Mouse (Mus musculus): Measurements from ENCODE around the gene Abi3bp. TPM values are rescaled to one million over a fixed set of nuclear protein-coding genes. Genes with fewer than 3 reads are reported as not detected.

Abi3bp gene
- polyA plus RNA-seq, 1 experiment = 0.76 TPM

GRCm38 (mm10) chr16:56593581-56593980 is 115.9 kb downstream of the Abi3bp start:
- no peaks in the 10 kb centered on the region for H3K36me3 ChIP-seq (ENCODE audit: control insufficient read depth, insufficient read depth, low read length)
- 68% methylated on average over 5 of the region's 5 CpGs for WGBS
- no peaks in the 10 kb centered on the region for H3K27me3 ChIP-seq (ENCODE audit: control insufficient read depth, insufficient read depth, low read length)
- no peak for TF ChIP-seq POLR2A (IDR thresholded peaks at IDR 0.05; ENCODE audit: low read depth, low read length)
- TF ChIP-seq CTCF (IDR thresholded peaks at IDR 0.05; ENCODE audit: extremely low read depth, insufficient read length, insufficient replicate concordance, low read depth, low read length) = no peak
- H3K4me3 ChIP-seq (ENCODE audit: low read depth, low read length) = no peak overlapping the region
- no peak overlapping the region for H3K27ac ChIP-seq (ENCODE audit: insufficient read depth, low read depth, low read length)
- peaks cover under 1% of the 10 kb centered on the region; the same call in 1 of the 2 replicates for H3K4me1 ChIP-seq (ENCODE audit: control insufficient read depth, insufficient read depth, insufficient read length, low read length)

GRCm38 (mm10) chr16:56594866-56595265 is 117.2 kb downstream of the Abi3bp start:
- TF ChIP-seq CTCF (IDR thresholded peaks at IDR 0.05; ENCODE audit: extremely low read depth, insufficient read length, insufficient replicate concordance, low read depth, low read length) = no peak
- TF ChIP-seq POLR2A (IDR thresholded peaks at IDR 0.05; ENCODE audit: low read depth, low read length) = no peak
- H3K4me1 ChIP-seq (ENCODE audit: control insufficient read depth, insufficient read depth, insufficient read length, low read length) = peaks cover 3% of the 10 kb centered on the region; the same call in 1 of the 2 replicates
- H3K36me3 ChIP-seq (ENCODE audit: control insufficient read depth, insufficient read depth, low read length) = no peaks in the 10 kb centered on the region
- WGBS = 87% methylated on average over 6 of the region's 6 CpGs
- no peak overlapping the region for H3K4me3 ChIP-seq (ENCODE audit: low read depth, low read length)
- no peak overlapping the region for H3K27ac ChIP-seq (ENCODE audit: insufficient read depth, low read depth, low read length)
- no peaks in the 10 kb centered on the region for H3K27me3 ChIP-seq (ENCODE audit: control insufficient read depth, insufficient read depth, low read length)

- Histone ChIP-seq H3K4me1 (ENCODE audit: control insufficient read depth, insufficient read depth, insufficient read length, low read length) (peaks cover 3% of the 10 kb centered on the region; the same call in 1 of the 2 replicates), H3K27ac (ENCODE audit: insufficient read depth, low read depth, low read length) (peak overlapping the region; percentile 27; the same call in 1 of the 2 replicates), H3K27me3 (ENCODE audit: control insufficient read depth, insufficient read depth, low read length) (no peaks in the 10 kb centered on the region), H3K4me3 (ENCODE audit: low read depth, low read length) (no peak overlapping the region), H3K36me3 (ENCODE audit: control insufficient read depth, insufficient read depth, low read length) (no peaks in the 10 kb centered on the region)
- 34% methylated on average over 4 of the region's 4 CpGs for WGBS
- TF ChIP-seq POLR2A (IDR thresholded peaks at IDR 0.05; ENCODE audit: low read depth, low read length) (no peak), CTCF (IDR thresholded peaks at IDR 0.05; ENCODE audit: extremely low read depth, insufficient read length, insufficient replicate concordance, low read depth, low read length) (no peak)
These were observed 120.7 kb downstream of the Abi3bp start for GRCm38 (mm10) chr16:56598427-56598826.

- no peaks in the 10 kb centered on the region for H3K36me3 ChIP-seq (ENCODE audit: control insufficient read depth, insufficient read depth, low read length)
- TF ChIP-seq CTCF (IDR thresholded peaks at IDR 0.05; ENCODE audit: extremely low read depth, insufficient read length, insufficient replicate concordance, low read depth, low read length) = no peak
- TF ChIP-seq POLR2A (IDR thresholded peaks at IDR 0.05; ENCODE audit: low read depth, low read length) = no peak
- no peak overlapping the region for H3K4me3 ChIP-seq (ENCODE audit: low read depth, low read length)
- peaks cover 3% of the 10 kb centered on the region; the same call in 1 of the 2 replicates for H3K4me1 ChIP-seq (ENCODE audit: control insufficient read depth, insufficient read depth, insufficient read length, low read length)
- 86% methylated on average over 1 of the region's 1 CpGs for WGBS
- H3K27ac ChIP-seq (ENCODE audit: insufficient read depth, low read depth, low read length) = no peak overlapping the region
- H3K27me3 ChIP-seq (ENCODE audit: control insufficient read depth, insufficient read depth, low read length) = no peaks in the 10 kb centered on the region
These were observed 124.7 kb downstream of the Abi3bp start for GRCm38 (mm10) chr16:56602394-56602793.

- TF ChIP-seq POLR2A (IDR thresholded peaks at IDR 0.05; ENCODE audit: low read depth, low read length) = no peak
- no peak for TF ChIP-seq CTCF (IDR thresholded peaks at IDR 0.05; ENCODE audit: extremely low read depth, insufficient read length, insufficient replicate concordance, low read depth, low read length)
- Histone ChIP-seq H3K4me3 (ENCODE audit: low read depth, low read length) (no peak overlapping the region), H3K4me1 (ENCODE audit: control insufficient read depth, insufficient read depth, insufficient read length, low read length) (no peaks in the 10 kb centered on the region), H3K27ac (ENCODE audit: insufficient read depth, low read depth, low read length) (no peak overlapping the region), H3K36me3 (ENCODE audit: control insufficient read depth, insufficient read depth, low read length) (no peaks in the 10 kb centered on the region), H3K27me3 (ENCODE audit: control insufficient read depth, insufficient read depth, low read length) (no peaks in the 10 kb centered on the region)
- WGBS = 72% methylated on average over 8 of the region's 8 CpGs
These were observed 132.9 kb downstream of the Abi3bp start for GRCm38 (mm10) chr16:56610572-56610971.

- TF ChIP-seq CTCF (IDR thresholded peaks at IDR 0.05; ENCODE audit: extremely low read depth, insufficient read length, insufficient replicate concordance, low read depth, low read length) = no peak
- TF ChIP-seq POLR2A (IDR thresholded peaks at IDR 0.05; ENCODE audit: low read depth, low read length) = no peak
- no peaks in the 10 kb centered on the region for H3K36me3 ChIP-seq (ENCODE audit: control insufficient read depth, insufficient read depth, low read length)
- no peak overlapping the region for H3K4me3 ChIP-seq (ENCODE audit: low read depth, low read length)
- 80% methylated on average over 10 of the region's 10 CpGs for WGBS
- no peak overlapping the region for H3K27ac ChIP-seq (ENCODE audit: insufficient read depth, low read depth, low read length)
- H3K27me3 ChIP-seq (ENCODE audit: control insufficient read depth, insufficient read depth, low read length) = no peaks in the 10 kb centered on the region
- H3K4me1 ChIP-seq (ENCODE audit: control insufficient read depth, insufficient read depth, insufficient read length, low read length) = no peaks in the 10 kb centered on the region
These were observed 133.6 kb downstream of the Abi3bp start for GRCm38 (mm10) chr16:56611096-56611867.

GRCm38 (mm10) chr16:56638544-56638943 is 160.9 kb downstream of the Abi3bp start:
- Histone ChIP-seq H3K36me3 (ENCODE audit: control insufficient read depth, insufficient read depth, low read length) (no peaks in the 10 kb centered on the region), H3K4me3 (ENCODE audit: low read depth, low read length) (no peak overlapping the region), H3K27me3 (ENCODE audit: control insufficient read depth, insufficient read depth, low read length) (no peaks in the 10 kb centered on the region), H3K4me1 (ENCODE audit: control insufficient read depth, insufficient read depth, insufficient read length, low read length) (no peaks in the 10 kb centered on the region), H3K27ac (ENCODE audit: insufficient read depth, low read depth, low read length) (no peak overlapping the region)
- 90% methylated on average over 3 of the region's 3 CpGs for WGBS
- TF ChIP-seq CTCF (IDR thresholded peaks at IDR 0.05; ENCODE audit: extremely low read depth, insufficient read length, insufficient replicate concordance, low read depth, low read length) = no peak

Measured in small intestine, adult 2 months (tissue).